Mouse (Mus musculus): ENCODE results near the gene Gm11492. TPM values are rescaled to one million over a fixed set of nuclear protein-coding genes. Genes with fewer than 3 reads are reported as not detected.

Gm11492 gene
- total and polyA plus RNA-seq, 3 experiments = 0.05 TPM; not detected in 2

DNA sequence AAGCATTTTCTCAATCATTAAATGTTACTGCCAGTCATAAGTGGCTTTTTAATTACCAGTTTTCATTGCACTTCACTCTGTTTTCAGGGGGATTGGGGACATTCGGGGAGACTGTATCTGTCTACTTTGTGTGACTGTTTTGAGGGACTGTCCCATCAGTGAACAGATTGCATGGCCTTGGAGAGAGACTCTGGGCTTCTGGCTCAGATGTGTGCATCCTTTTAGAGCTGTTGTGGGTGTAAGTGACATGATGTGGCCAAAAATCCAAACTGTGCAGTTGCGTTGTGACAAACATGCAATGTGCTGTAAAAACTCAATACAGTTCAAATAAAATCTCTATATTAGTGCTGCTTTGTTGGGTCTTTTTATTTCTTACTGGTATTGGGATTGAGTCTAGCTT, 49.5 kb downstream of the Gm11492 start:
- DNase-seq (ENCODE audit: low spot score) (no peak), ATAC-seq (ENCODE audit: extremely low read depth, insufficient number of reproducible peaks, low FRiP score, poor library complexity, severe bottlenecking) (no peak)
- no peak overlapping the region for H3K4me3 ChIP-seq (ENCODE audit: low read depth, low read length)
- TF ChIP-seq TAL1 (conservative IDR thresholded peaks at IDR 0.05; ENCODE audit: low read depth, low read length) (no peak), GATA1 (IDR thresholded peaks at IDR 0.05; ENCODE audit: borderline replicate concordance, low read length) (no peak), GATA2 (IDR thresholded peaks at IDR 0.05; ENCODE audit: borderline replicate concordance, low read depth, low read length) (no peak), POLR2AphosphoS5 (IDR thresholded peaks at IDR 0.05; ENCODE audit: insufficient replicate concordance, low read depth, low read length) (no peak), CTCF (IDR thresholded peaks at IDR 0.05; ENCODE audit: low read depth, low read length) (no peak)
- H3K4me1 ChIP-seq (ENCODE audit: insufficient read depth, low read depth, low read length) = peaks cover 5% of the 10 kb centered on the region
- H3K27me3 ChIP-seq (ENCODE audit: insufficient read depth, low read length) = no peaks in the 10 kb centered on the region
- H3K9me3 ChIP-seq (replicated peaks) = peaks cover 6% of the 10 kb centered on the region
- peaks cover 71% of the 10 kb centered on the region for H3K36me3 ChIP-seq (replicated peaks)

GRCm38 (mm10) chr11:87616790-87617474, 50.5 kb downstream of the Gm11492 start, which contains the start of gene Hsf5:
TSS of gene Hsf5 (plus strand) at chr11:87617164.
- H3K4me1 ChIP-seq (ENCODE audit: insufficient read depth, low read depth, low read length) = peaks cover 5% of the 10 kb centered on the region
- TF ChIP-seq CTCF (IDR thresholded peaks at IDR 0.05; ENCODE audit: low read depth, low read length) (no peak), POLR2AphosphoS5 (IDR thresholded peaks at IDR 0.05; ENCODE audit: insufficient replicate concordance, low read depth, low read length) (no peak), GATA2 (IDR thresholded peaks at IDR 0.05; ENCODE audit: borderline replicate concordance, low read depth, low read length) (no peak)
- ATAC-seq (ENCODE audit: extremely low read depth, insufficient number of reproducible peaks, low FRiP score, poor library complexity, severe bottlenecking) (no peak), DNase-seq (ENCODE audit: low spot score) (no peak)
- peaks cover 61% of the 10 kb centered on the region for H3K36me3 ChIP-seq (replicated peaks)
- peaks cover 6% of the 10 kb centered on the region for H3K9me3 ChIP-seq (replicated peaks)
- H3K4me3 ChIP-seq (ENCODE audit: low read depth, low read length) = no peak within 1 kb of the TSS
- H3K27me3 ChIP-seq (ENCODE audit: insufficient read depth, low read length) = no peaks in the 10 kb centered on the region

GRCm38 (mm10) chr11:87617606-87618005, 51.2 kb downstream of the Gm11492 start:
- peaks cover 55% of the 10 kb centered on the region for H3K36me3 ChIP-seq (replicated peaks)
- H3K27me3 ChIP-seq (ENCODE audit: insufficient read depth, low read length) = no peaks in the 10 kb centered on the region
- TF ChIP-seq CTCF (IDR thresholded peaks at IDR 0.05; ENCODE audit: low read depth, low read length) (no peak), GATA1 (IDR thresholded peaks at IDR 0.05; ENCODE audit: borderline replicate concordance, low read length) (no peak), TAL1 (conservative IDR thresholded peaks at IDR 0.05; ENCODE audit: low read depth, low read length) (no peak), POLR2AphosphoS5 (IDR thresholded peaks at IDR 0.05; ENCODE audit: insufficient replicate concordance, low read depth, low read length) (no peak), GATA2 (IDR thresholded peaks at IDR 0.05; ENCODE audit: borderline replicate concordance, low read depth, low read length) (no peak)
- DNase-seq (ENCODE audit: low spot score) (no peak), ATAC-seq (ENCODE audit: extremely low read depth, insufficient number of reproducible peaks, low FRiP score, poor library complexity, severe bottlenecking) (no peak)
- H3K4me3 ChIP-seq (ENCODE audit: low read depth, low read length) = no peak overlapping the region
- peaks cover 6% of the 10 kb centered on the region for H3K9me3 ChIP-seq (replicated peaks)
- H3K4me1 ChIP-seq (ENCODE audit: insufficient read depth, low read depth, low read length) = peaks cover 5% of the 10 kb centered on the region

Other genes starting within 250 kb of the Gm11492 start
- not detected in 2 replicates for gene Ppm1e, start 207.6 kb upstream of the Gm11492 start, total RNA-seq (2014; fragmentation: Nextera tagmentation)
- 0.70 and 0.82 TPM in 2 replicates for gene Ppm1e, start 207.6 kb upstream of the Gm11492 start, total RNA-seq (2017)
- not detected in 2 replicates for gene Ppm1e, start 207.6 kb upstream of the Gm11492 start, polyA plus RNA-seq (2012)
- 4.4 and 4.7 TPM in 2 replicates for gene Rad51c, start 161.7 kb upstream of the Gm11492 start, total RNA-seq (2014; fragmentation: Nextera tagmentation)
- 3.8 and 5.8 TPM in 2 replicates for gene Rad51c, start 161.7 kb upstream of the Gm11492 start, total RNA-seq (2017)
- gene Rad51c, start 161.7 kb upstream of the Gm11492 start, polyA plus RNA-seq (2012) = 0.59 and 0.74 TPM in 2 replicates
- not detected in 2 replicates for gene Tex14, start 161.6 kb upstream of the Gm11492 start, total RNA-seq (2014; fragmentation: Nextera tagmentation)
- gene Tex14, start 161.6 kb upstream of the Gm11492 start, total RNA-seq (2017) = 0.12 and 0.16 TPM in 2 replicates
- not detected in 2 replicates for gene Tex14, start 161.6 kb upstream of the Gm11492 start, polyA plus RNA-seq (2012)
- 3.1 TPM in 1 of 2 replicates, not detected in the other for gene Sept4, start 2.2 kb downstream of the Gm11492 start, total RNA-seq (2014; fragmentation: Nextera tagmentation)
- gene Sept4, start 2.2 kb downstream of the Gm11492 start, total RNA-seq (2017) = 1.2 and 2.6 TPM in 2 replicates
- 0.61 and 0.91 TPM in 2 replicates for gene Sept4, start 2.2 kb downstream of the Gm11492 start, polyA plus RNA-seq (2012)
- gene Mtmr4, start 25.5 kb downstream of the Gm11492 start, total RNA-seq (2014; fragmentation: Nextera tagmentation) = 14.3 and 15.2 TPM in 2 replicates
- 18.2 and 20.2 TPM in 2 replicates for gene Mtmr4, start 25.5 kb downstream of the Gm11492 start, total RNA-seq (2017)
- gene Mtmr4, start 25.5 kb downstream of the Gm11492 start, polyA plus RNA-seq (2012) = 5.5 and 7.3 TPM in 2 replicates
- gene Hsf5, start 50.5 kb downstream of the Gm11492 start, total RNA-seq (2014; fragmentation: Nextera tagmentation) = 0.45 TPM in 1 of 2 replicates, not detected in the other
- gene Hsf5, start 50.5 kb downstream of the Gm11492 start, total RNA-seq (2017) = 0.05 and 0.06 TPM in 2 replicates
- gene Hsf5, start 50.5 kb downstream of the Gm11492 start, polyA plus RNA-seq (2012) = not detected in 2 replicates
- 28.4 and 31.1 TPM in 2 replicates for gene Rnf43, start 96.1 kb downstream of the Gm11492 start, total RNA-seq (2014; fragmentation: Nextera tagmentation)
- 13.9 and 14.8 TPM in 2 replicates for gene Rnf43, start 96.1 kb downstream of the Gm11492 start, total RNA-seq (2017)
- gene Rnf43, start 96.1 kb downstream of the Gm11492 start, polyA plus RNA-seq (2012) = 5.4 and 8.7 TPM in 2 replicates
- 64.1 and 95.8 TPM in 2 replicates for gene Supt4a, start 170.9 kb downstream of the Gm11492 start, total RNA-seq (2014; fragmentation: Nextera tagmentation)
- 155 and 172 TPM in 2 replicates for gene Supt4a, start 170.9 kb downstream of the Gm11492 start, total RNA-seq (2017)
- gene Supt4a, start 170.9 kb downstream of the Gm11492 start, polyA plus RNA-seq (2012) = 14.7 and 15.4 TPM in 2 replicates
- gene Tspoap1, start 193.9 kb downstream of the Gm11492 start, total RNA-seq (2014; fragmentation: Nextera tagmentation) = 3.9 and 9.9 TPM in 2 replicates
- gene Tspoap1, start 193.9 kb downstream of the Gm11492 start, total RNA-seq (2017) = 17.4 and 21.2 TPM in 2 replicates
- gene Tspoap1, start 193.9 kb downstream of the Gm11492 start, polyA plus RNA-seq (2012) = 10.2 and 10.4 TPM in 2 replicates
- not detected in 2 replicates for gene Mpo, start 226.9 kb downstream of the Gm11492 start, total RNA-seq (2014; fragmentation: Nextera tagmentation)
- 0.05 and 0.70 TPM in 2 replicates for gene Mpo, start 226.9 kb downstream of the Gm11492 start, total RNA-seq (2017)
- gene Mpo, start 226.9 kb downstream of the Gm11492 start, polyA plus RNA-seq (2012) = 1.6 and 1.7 TPM in 2 replicates

Measured in G1E (cell line).